Mouse (Mus musculus) layer of hippocampus, adult 18-20 months (tissue): ENCODE measurements around the gene Gm45337. TPM values are rescaled to one million over a fixed set of nuclear protein-coding genes. Genes with fewer than 3 reads are reported as not detected.
"Not testable (repeated sequence)": the region's sequence is repeated elsewhere in the genome, so short reads cannot be mapped to it uniquely, and the experiment has no call there.

ENCODE experiments used
- DNase-seq, 2 experiments: peaks; one replicate each; pipeline ENCODE4 v3.0.0; 2022; ENCODE audit warnings: low spot score in 2 of 2
- long read RNA-seq: library from polyadenylated mRNA; stranded (forward); transcript quantifications from one replicate; pipeline ENCODE4 v2.0.0, GENCODE M21; 2021
- total RNA-seq, 2 experiments: library from RNA; stranded (reverse); gene quantifications; 2 replicates each; pipeline ENCODE4 v1.2.3; 2021

The Gm45337 gene
- not detected for total RNA-seq
- long read RNA-seq = 0 reads

- DNase-seq = no peak
Observed at GRCm38 (mm10) chr7:142144507-142144906, at the start of gene Gm45337. TSS of gene Gm45337 (minus strand) at chr7:142144607.

- no peak for DNase-seq
Observed at GRCm38 (mm10) chr7:142190289-142190688, 45.9 kb upstream of the Gm45337 start, which contains the start of gene Gm10153. TSS of gene Gm10153 (minus strand) at chr7:142190389.

- peak in 1 of 2 experiments; percentile 1 for DNase-seq
Observed at GRCm38 (mm10) chr7:142188156-142188555, 43.7 kb upstream of the Gm45337 start.

GRCm38 (mm10) chr7:142181021-142181420 lies 36.6 kb upstream of the Gm45337 start:
- no peak for DNase-seq

DNA sequence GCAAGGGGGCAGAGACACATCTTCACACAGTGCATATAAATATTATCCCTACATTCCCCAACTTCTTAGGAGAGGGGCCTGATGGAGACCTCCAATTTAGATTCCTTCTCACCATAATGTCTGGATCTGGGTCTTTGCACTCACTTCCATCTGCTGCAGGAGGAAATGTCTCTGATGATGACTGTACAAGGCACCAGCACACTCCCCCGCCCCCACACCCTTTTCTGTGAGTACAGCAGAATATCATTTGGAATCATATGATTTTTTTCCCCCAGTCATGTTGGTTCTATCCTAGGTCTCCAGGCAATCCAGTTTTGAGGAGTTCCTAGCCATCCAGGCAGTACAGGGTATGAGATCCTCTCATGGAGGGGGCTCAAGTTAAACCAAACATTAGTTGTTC lies 34.3 kb upstream of the Gm45337 start:
- DNase-seq = peak in 1 of 2 experiments; percentile 33

DNA sequence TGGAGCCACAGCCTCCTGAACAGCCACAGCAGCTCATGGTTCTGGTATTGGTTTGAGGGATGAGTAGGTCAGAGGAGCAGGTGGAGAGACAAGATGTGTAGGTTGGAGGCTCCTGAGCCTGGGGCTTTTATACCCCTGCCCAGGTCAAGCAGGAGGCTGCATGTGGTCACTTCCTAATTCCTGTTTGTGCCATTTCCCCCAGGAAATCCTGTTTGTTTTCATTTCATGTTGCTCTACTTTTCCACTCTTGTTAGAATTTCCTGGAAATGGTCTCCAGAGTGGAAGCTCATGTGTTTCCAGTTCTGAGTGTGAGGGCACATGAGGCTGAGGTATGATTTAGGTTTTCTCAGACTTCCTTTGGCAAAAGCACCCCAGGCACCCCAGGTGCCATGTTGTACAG lies 31.5 kb upstream of the Gm45337 start, which contains the start of gene Krtap5-2:
Gene Krtap5-2, minus strand, starts transcription at position 101 of the 400 bp plus-strand sequence.
- DNase-seq = not testable (repeated sequence)

GRCm38 (mm10) chr7:142169836-142170235 lies 25.4 kb upstream of the Gm45337 start:
- peak in 1 of 2 experiments; percentile 16 for DNase-seq

DNA sequence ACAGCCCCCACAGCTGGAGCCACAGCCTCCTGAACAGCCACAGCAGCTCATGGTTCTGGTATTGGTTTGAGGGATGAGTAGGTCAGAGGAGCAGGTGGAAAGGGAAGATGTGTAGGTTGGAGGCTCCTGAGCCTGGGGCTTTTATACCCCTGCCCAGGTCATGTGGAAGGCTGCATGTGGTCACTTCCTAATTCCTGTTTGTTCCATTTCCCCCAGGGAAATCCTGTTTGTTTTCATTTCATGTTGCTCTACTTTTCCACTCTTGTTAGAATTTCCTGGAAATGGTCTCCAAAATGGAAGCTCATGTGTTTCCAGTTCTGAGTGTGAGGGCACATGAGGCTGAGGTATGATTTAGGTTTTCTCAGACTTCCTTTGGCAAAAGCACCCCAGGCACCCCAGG lies 21.2 kb upstream of the Gm45337 start, which contains the start of gene Gm4553:
Gene Gm4553, minus strand, starts transcription at position 101 of the 400 bp plus-strand sequence.
- DNase-seq = not testable (repeated sequence)

- no peak for DNase-seq
Observed at GRCm38 (mm10) chr7:142159366-142159765, 15.0 kb upstream of the Gm45337 start.

- DNase-seq = not testable (repeated sequence)
Observed at GRCm38 (mm10) chr7:142157013-142157412, 12.6 kb upstream of the Gm45337 start, which contains the start of gene Gm29735. TSS of gene Gm29735 (minus strand) at chr7:142157113.

DNA sequence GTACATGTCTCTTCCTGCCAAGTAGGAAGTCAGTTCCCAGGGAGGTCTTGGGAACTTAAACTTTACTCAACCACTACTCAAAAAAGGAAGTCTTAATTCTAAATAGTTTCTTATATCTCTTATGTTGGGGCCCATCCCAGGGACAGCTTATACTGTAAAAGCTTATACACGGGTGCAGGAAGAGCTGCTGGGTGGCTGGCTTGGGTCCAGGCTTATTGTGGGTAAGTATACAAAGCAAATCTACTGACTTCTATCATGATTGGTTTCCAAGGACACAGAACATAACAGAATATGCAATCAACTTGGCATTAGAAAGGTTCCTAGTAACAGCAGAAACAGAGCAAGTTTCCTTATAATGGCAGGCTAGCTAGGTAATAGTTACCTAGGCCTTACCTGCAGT lies 10.9 kb upstream of the Gm45337 start:
- DNase-seq = no peak

GRCm38 (mm10) chr7:142152191-142152590 lies 7.8 kb upstream of the Gm45337 start:
- no peak for DNase-seq

GRCm38 (mm10) chr7:142148633-142149032 lies 4.2 kb upstream of the Gm45337 start:
- no peak for DNase-seq

GRCm38 (mm10) chr7:142146033-142146432 lies 1.6 kb upstream of the Gm45337 start:
- DNase-seq = peak in 1 of 2 experiments; percentile 59

DNA sequence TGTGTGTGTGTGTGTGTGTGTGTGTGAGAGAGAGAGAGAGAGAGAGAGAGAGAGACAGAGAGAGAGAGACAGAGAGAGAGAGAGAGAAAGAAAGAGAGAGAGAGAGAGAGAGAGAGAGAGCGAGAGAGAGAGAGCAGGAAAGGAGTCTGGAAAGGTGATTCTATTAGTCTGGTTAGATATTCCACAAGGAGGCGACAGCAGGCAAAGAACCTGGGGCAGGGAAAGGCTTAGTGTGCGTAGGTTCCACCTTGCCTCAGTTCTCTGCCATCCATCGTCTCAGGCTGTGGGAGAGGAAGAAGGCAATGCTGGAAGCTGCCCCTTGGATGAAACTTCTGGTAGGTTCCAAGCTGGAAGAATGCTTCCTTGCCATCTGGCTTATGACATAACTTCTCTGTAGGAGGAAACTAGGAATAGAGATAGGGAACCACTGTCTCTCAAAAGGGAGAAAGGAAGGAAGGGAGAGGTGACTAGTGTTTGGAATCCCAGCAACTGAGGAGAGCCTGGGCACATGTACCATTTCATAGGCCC lies 1.1 kb upstream of the Gm45337 start:
- peak in 1 of 2 experiments; percentile 2 for DNase-seq

- not testable (repeated sequence) for DNase-seq
Observed at GRCm38 (mm10) chr7:142143506-142144010, 849 bp downstream of the Gm45337 start.

GRCm38 (mm10) chr7:142140696-142141095 lies 3.7 kb downstream of the Gm45337 start:
- DNase-seq = no peak

DNA sequence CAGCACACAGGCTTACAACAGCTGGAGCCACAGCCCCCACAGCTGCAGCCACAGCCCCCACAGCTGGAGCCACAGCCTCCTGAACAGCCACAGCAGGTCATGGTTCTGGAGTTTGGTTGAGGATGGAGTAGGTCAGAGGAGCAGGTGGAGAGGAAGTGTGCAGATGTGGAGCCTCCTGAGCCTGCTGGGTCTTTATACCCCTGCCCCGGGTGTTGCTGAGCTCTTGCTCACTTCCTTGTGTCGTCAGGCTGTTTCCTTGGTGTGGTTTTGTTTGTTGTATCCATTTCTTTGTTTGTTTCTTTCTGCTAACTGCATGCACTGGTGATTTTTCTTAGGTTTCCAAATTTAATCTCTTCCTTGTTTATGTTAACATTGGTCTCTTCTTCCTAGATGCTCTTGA lies 8.5 kb downstream of the Gm45337 start, which contains the start of gene Gm39115:
Gene Gm39115, minus strand, starts transcription at position 101 of the 400 bp plus-strand sequence.
- not testable (repeated sequence) for DNase-seq

DNA sequence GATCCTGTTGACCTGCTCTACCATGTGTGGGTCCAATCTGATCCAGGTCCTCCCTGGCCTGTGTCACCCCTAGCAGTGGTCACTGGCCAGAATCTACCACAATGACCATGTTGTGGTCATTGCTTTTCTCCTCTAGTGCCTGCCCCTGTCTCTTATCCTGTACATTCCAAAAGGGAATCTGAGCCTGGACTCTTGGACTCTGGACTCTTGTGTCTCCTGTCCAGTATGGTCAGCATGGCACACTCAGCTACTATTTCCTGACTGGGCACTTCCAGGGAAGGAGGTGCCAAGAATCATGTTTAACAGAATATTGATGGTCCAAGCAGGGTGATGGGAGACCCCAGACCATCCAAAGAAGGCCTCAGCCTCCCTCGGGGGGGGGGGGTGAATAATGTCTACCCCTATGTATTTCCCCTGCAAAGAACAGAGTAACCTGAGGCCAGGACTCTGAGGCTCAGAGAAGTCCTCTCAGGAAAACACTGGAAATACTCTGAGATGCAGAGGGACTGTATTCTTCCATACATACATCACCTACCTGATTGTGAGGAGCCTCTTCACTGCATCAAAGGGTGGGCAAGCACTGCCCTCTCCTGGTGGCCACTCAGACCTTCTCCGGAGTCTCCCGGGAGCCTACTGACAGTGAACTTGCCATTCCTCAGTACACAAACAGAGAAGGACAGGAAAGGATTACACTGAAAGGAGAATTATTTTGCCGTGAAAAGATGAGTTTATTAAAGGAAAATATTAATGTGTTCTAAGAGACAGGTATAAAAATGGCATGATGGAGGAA lies 10.0 kb downstream of the Gm45337 start:
- DNase-seq = peak; percentile 7 to 10

GRCm38 (mm10) chr7:142128843-142129242 lies 15.6 kb downstream of the Gm45337 start:
- DNase-seq = no peak

- not testable (repeated sequence) for DNase-seq
Observed at GRCm38 (mm10) chr7:142120629-142121028, 23.8 kb downstream of the Gm45337 start, which contains the start of gene Gm45618. TSS of gene Gm45618 (minus strand) at chr7:142120729.

GRCm38 (mm10) chr7:142119632-142120031 lies 24.8 kb downstream of the Gm45337 start:
- peak in 1 of 2 experiments; percentile 19 for DNase-seq
